Mouse (Mus musculus) CD4-positive helper T cell, adult 2 months (primary cell): ENCODE measurements around the gene Dcp1a.
A peak's percentile ranks its signal among the peaks of the same experiment; 100 is the strongest.

Experiments used
- DNase-seq: peaks from one replicate; pipeline ENCODE4 v3.0.0-alpha.2; 2012; ENCODE audit warnings: low read depth, missing footprints, low spot score

Gene Dcp1a

GRCm38 (mm10) chr14:30560803-30561389 lies 81.6 kb downstream of the Dcp1a start:
- DNase-seq = no peak

GRCm38 (mm10) chr14:30561470-30562187 lies 82.3 kb downstream of the Dcp1a start:
- no peak for DNase-seq

- no peak for DNase-seq
Observed at GRCm38 (mm10) chr14:30562343-30562742, 83.0 kb downstream of the Dcp1a start.

- no peak for DNase-seq
Observed at GRCm38 (mm10) chr14:30564451-30564850, 85.1 kb downstream of the Dcp1a start.

- DNase-seq = no peak
Observed at GRCm38 (mm10) chr14:30566317-30566716, 87.0 kb downstream of the Dcp1a start.

- no peak for DNase-seq
Observed at GRCm38 (mm10) chr14:30568016-30568415, 88.7 kb downstream of the Dcp1a start.

- DNase-seq = no peak
Observed at GRCm38 (mm10) chr14:30570303-30570702, 91.0 kb downstream of the Dcp1a start.

- no peak for DNase-seq
Observed at GRCm38 (mm10) chr14:30572253-30572652, 92.9 kb downstream of the Dcp1a start.

GRCm38 (mm10) chr14:30573235-30573634 lies 93.9 kb downstream of the Dcp1a start:
- no peak for DNase-seq

GRCm38 (mm10) chr14:30573983-30574584 lies 94.7 kb downstream of the Dcp1a start:
- DNase-seq = peak; percentile 70

- DNase-seq = no peak
Observed at GRCm38 (mm10) chr14:30575791-30576190, 96.5 kb downstream of the Dcp1a start.

GRCm38 (mm10) chr14:30576260-30576659 lies 96.9 kb downstream of the Dcp1a start:
- no peak for DNase-seq
